Mouse (Mus musculus): Measurements from ENCODE around the gene Clba1. TPM values are rescaled to one million over a fixed set of nuclear protein-coding genes. Genes with fewer than 3 reads are reported as not detected.

Clba1 gene
- polyA plus RNA-seq, 2 experiments from 2014 or later = 0.24 TPM; not detected in 1

DNA sequence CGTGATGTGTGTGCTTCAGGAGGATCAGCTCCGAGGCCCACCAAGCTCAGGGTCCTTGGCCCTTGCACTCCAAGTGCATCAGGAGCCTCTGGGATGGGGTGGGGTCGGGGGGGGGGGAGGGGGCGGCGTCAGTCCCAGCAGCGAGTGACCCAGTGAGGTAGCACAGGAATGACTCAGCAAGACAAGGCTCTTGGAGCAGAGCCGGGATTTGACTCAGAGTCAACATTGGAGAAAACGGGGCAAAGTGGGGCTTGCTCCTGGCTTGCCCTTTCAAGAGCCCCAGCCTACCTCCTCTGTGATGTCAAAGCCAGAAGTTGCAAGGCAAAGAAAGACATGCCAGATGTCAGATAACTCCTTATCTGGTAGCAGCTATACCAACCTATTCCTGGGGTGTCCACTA is 42.4 kb downstream of the Clba1 start:
- ATAC-seq = no peak

DNA sequence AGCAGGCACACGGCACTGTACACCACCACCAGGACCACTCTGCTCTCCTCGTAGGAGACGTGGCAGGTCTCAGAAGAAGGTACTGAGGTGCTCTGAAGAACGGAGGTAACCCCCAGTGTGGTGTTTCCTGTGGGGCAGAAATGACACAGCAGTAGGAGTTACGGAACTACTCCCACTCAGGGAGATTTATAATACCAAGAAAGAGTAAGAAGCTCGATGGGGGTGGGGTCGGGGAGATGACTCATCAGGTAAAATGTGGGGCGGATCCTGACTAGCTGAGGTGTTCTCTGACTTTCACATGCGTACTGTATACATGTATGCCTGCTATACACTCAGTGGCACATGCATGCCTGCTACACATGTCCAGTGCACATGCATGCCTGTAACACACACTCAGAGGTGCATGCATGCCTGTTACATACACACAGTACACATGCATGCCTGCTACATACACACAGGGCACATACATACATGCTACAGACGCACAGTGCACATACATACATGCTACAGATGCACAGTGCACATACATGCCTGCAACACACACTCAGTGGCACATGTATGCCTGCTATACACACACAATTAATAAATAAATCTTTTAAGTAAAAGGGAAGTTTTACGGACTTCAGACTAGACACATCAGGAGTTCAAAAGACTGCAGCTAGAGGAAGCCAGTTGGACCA is 44.5 kb downstream of the Clba1 start:
- peak; percentile 33 for ATAC-seq

DNA sequence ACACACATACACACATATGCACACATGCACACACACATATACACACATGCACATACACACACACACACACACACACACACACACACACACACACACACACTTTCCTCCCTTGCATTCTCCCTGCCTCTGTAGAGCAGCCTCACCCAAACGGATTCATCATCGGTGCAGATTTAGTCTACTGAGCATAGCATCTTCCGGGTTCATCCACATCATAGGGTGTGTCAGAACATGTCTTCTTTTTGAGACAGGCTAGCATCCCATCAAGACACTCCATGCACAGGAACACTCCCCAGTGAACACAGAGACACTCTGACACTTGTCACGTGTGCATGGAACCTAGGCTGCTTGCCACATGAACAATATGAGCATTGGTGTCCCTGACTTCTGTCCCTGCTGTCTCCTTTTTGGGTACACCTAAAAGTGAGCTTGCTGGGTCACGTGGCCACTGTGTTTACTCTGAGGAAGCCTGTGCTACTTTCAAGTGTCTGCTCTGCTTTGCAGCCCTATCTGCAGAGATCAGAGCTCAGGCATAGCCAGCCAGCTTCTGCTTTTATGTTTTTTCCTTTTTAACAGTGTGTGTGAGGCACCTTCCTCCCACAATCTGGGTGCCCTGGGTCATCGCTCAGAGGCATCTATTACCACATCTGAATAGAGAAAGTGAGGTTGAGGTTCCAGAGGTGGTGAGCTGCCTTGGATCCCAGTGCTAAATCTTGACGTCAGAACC is 46.0 kb downstream of the Clba1 start:
- peak; percentile 76 for ATAC-seq

DNA sequence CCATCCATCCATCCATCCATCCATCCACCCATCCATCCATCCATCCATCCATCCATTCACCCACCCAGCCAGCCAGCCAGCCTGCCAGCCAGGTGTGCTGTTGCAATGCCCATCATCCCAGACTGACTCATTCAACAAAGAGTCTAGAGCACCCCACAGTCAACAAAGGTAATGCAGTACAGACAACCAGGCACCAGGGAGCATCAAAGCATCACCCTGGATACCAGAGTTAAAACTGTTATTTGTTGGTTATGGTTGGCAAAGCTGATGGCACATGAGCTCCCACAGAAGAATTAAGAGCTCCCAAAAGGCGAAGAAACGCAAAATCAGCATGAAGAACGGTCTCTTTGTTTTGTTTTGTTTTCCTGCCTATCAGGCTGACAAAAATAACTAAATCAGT is 47.6 kb downstream of the Clba1 start:
- no peak for ATAC-seq

DNA sequence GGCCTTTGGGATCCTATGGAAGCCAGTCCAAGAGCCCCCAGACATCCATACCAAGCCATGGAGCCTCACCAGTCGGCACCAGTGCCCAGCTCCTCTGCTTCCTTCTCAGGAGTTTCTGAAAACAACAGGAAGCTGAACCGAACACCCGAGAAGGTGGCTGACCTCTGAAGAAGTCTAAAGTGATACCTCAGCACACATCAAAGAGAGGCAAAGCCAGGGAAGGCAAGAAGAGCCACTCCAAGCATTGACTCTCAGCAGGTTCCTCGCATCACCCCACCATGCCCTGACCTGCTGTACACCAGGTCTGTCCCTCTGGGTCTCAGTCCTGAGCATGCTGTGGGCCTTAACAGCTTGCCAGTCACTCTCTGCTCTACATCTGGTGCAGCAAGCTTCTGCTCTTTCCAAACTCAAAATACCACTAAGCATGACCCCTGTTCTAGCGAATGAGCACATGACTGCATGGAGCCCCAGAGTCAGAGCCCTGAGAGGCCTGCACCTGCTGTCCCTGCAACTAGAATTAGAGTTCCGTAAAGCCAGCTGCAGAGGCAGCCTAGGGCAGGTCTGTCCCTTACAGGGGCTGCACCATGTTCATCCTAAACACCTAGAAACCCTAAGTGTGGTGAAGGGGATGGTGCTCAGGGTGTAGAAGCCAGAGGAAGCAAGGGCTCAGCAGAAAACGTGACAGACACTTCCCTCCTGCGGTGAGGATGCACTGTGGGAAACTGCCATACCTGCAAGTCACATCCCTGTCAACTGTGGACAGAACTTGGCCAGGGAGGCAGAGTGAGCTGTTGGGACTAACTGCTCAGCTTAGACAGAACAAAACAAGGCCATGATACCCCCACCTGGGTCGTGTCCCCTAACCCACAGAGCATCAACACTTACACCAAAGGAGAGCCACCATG is 48.5 kb downstream of the Clba1 start:
- ATAC-seq = no peak

DNA sequence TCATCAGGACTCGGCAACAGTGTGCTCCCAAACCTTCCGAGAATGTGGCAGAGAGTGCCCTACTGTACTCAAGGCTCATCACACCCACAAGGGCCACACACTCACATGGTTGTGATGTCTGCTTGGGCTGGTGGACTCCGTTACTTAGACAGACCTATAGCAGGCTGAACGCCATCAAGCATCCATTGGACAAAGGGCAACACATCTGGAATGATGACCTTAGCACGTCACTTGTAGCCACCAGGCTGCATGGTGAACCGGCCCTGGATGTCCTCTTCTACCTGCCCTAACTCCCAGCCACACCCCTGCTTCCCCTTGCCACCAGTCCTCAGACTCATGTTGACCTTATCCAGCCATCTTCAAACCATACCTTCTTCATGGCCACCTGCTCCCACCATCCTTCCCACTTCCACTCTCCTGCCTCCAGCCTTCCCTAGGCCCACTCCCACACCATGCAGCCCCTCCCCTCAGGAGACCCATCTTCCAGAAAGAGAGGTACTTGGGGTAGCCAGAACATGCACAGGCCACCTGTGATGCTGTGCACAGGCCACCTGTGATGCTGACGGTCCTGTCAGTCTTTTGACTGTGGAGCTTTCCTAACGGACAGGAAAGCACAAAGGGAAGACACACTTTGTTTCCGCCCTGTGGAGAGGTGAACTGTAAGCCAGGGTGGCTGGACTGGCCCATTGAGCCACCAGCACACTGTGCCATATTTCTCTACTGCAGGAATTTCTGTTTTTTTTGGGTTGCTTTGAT is 50.0 kb downstream of the Clba1 start:
- ATAC-seq = no peak

DNA sequence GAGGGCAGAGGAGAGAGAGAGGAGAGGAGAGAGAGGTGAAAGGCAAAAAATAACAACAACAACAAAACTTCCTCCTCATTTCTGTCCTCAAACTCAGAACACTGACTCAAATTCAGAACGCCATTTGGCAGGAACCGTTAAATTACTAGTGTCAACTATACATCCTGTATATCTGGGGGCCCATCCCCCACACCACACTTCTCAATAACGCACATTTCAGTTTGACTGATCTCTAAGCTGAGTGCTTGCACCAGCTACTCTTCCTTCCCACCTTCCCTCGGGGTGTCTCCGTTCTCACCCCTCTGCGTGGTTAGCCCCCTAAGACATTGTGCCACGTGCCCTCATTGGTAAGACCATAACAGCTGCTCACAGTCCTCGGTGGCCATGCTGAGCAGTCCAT is 51.2 kb downstream of the Clba1 start:
- ATAC-seq = peak; percentile 38

DNA sequence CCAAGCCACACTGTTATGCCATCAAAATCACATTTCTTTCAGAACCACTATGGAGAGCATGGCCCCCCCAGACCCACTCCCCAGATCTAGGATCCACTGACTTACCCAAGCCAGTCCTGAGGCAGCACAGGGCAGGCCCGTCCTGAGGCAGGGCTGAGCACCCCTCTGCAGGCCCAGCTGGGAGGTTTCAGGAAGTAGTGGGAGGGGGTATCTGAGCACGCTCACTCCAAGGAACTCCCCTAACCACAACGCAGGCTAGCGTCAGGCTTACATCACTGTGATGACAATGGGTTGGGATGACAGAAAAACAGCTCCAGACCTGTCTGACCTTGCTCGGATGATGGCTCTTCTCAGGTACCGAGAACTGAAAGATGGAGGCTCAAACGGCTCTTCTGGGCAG is 52.0 kb downstream of the Clba1 start:
- peak; percentile 80 for ATAC-seq

DNA sequence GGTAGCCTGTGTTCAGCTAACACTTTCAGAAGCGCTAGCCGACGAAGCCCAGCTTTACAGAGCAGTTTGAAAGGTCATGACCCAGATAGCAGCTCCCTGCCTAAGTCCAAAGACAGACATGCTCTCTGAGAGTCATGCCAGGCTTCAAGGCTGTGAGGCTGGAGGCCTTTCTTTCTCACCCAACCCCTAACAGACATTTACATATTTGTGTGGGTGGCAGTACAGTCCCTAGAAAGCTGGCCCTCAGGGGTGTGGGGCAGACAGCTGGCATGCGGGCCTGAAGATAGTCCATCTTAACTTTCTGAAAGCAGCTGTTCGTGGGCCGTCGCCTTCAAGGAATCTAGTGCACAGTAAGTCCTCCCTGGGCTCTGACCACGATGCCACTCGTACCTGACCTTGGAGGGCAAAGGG is 53.2 kb downstream of the Clba1 start:
- ATAC-seq = peak; percentile 3

DNA sequence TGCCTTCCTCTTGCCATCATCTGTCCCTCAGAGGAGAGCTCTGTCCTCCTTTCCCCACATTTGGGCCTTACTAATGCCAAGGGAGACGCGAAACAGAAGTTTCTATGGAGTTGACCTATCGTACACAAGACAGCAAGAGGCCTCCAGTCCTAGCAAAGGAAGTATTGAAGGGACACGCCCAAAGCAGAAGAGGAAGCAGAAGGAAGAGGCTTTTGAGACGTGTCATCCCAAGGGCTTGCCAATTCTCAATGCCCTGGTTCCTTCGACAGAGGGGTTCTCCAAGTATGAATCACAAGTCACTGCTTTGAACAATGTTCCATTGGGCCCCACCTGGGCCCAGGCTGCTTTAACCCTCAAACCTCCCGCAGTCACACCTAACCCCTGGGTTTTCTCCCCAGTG is 56.1 kb downstream of the Clba1 start:
- ATAC-seq = no peak

Other genes with a start within 250 kb of the Clba1 start
- 10 to 100 TPM in 1 of 2 experiments, 1 to 10 TPM in 1; 9.9 to 11.0 TPM for gene Inf2, start 220.2 kb upstream of the Clba1 start, polyA plus RNA-seq (2017; shearing (Covaris generic))
- gene Adssl1, start 188.9 kb upstream of the Clba1 start, polyA plus RNA-seq (2017; shearing (Covaris generic)) = 1 to 10 TPM in 1 of 2 experiments, under 1 TPM in 1; 0.86 to 1.3 TPM
- gene Siva1, start 164.3 kb upstream of the Clba1 start, polyA plus RNA-seq (2017; shearing (Covaris generic)) = 10 to 100 TPM; 38.7 to 44.6 TPM
- 10 to 100 TPM; 17.3 to 23.5 TPM for gene Akt1, start 134.1 kb upstream of the Clba1 start, polyA plus RNA-seq (2017; shearing (Covaris generic))
- gene Zbtb42, start 130.1 kb upstream of the Clba1 start, polyA plus RNA-seq (2017; shearing (Covaris generic)) = 1 to 10 TPM; 2.2 to 2.6 TPM
- 1 to 10 TPM; 2.3 to 2.5 TPM for gene Cep170b, start 88.5 kb upstream of the Clba1 start, polyA plus RNA-seq (2017; shearing (Covaris generic))
- gene Pld4, start 48.3 kb upstream of the Clba1 start, polyA plus RNA-seq (2017; shearing (Covaris generic)) = 1 to 10 TPM in 1 of 2 experiments, under 1 TPM in 1; 0.50 to 4.7 TPM
- not detected for gene Ahnak2, start 6.3 kb upstream of the Clba1 start, polyA plus RNA-seq (2017; shearing (Covaris generic))
- 10 to 100 TPM; 63.6 to 87.5 TPM for gene Cdca4, start 20.5 kb downstream of the Clba1 start, polyA plus RNA-seq (2017; shearing (Covaris generic))
- 10 to 100 TPM; 65.9 to 77.3 TPM for gene Gpr132, start 59.3 kb downstream of the Clba1 start, polyA plus RNA-seq (2017; shearing (Covaris generic))
- gene Jag2, start 120.8 kb downstream of the Clba1 start, polyA plus RNA-seq (2017; shearing (Covaris generic)) = under 1 TPM in 1 of 2 experiments, not detected in 1; 0.74 TPM
- gene Nudt14, start 133.2 kb downstream of the Clba1 start, polyA plus RNA-seq (2017; shearing (Covaris generic)) = 10 to 100 TPM; 39.0 to 46.2 TPM
- 1 to 10 TPM; 8.3 to 8.9 TPM for gene Btbd6, start 167.5 kb downstream of the Clba1 start, polyA plus RNA-seq (2017; shearing (Covaris generic))
- gene Brf1, start 191.8 kb downstream of the Clba1 start, polyA plus RNA-seq (2017; shearing (Covaris generic)) = 10 to 100 TPM; 24.7 to 25.0 TPM
- 1 to 10 TPM; 5.4 to 6.6 TPM for gene Pacs2, start 205.6 kb downstream of the Clba1 start, polyA plus RNA-seq (2017; shearing (Covaris generic))

Data from activated CD4-positive, CD25-positive, alpha-beta regulatory T cell, adult 4 months (primary cell).